Mouse (Mus musculus): ENCODE data around the gene Prokr1.

Gene Prokr1

GRCm38 (mm10) chr6:87567686-87568593 lies 22.6 kb downstream of the Prokr1 start:
- DNase-seq = no peak

- DNase-seq = no peak
Measured at GRCm38 (mm10) chr6:87565166-87565565, 25.4 kb downstream of the Prokr1 start.

GRCm38 (mm10) chr6:87564356-87564755 lies 26.2 kb downstream of the Prokr1 start:
- DNase-seq = no peak

GRCm38 (mm10) chr6:87553724-87554123 lies 36.8 kb downstream of the Prokr1 start:
- no peak for DNase-seq

GRCm38 (mm10) chr6:87552054-87552807 lies 38.3 kb downstream of the Prokr1 start:
- DNase-seq = no peak

GRCm38 (mm10) chr6:87547836-87548235 lies 42.7 kb downstream of the Prokr1 start:
- no peak for DNase-seq

- no peak for DNase-seq
Measured at GRCm38 (mm10) chr6:87547431-87547830, 43.1 kb downstream of the Prokr1 start.

GRCm38 (mm10) chr6:87545331-87546217 lies 45.0 kb downstream of the Prokr1 start:
- no peak for DNase-seq

GRCm38 (mm10) chr6:87542027-87542426 lies 48.5 kb downstream of the Prokr1 start:
- no peak for DNase-seq

GRCm38 (mm10) chr6:87541171-87541571 lies 49.4 kb downstream of the Prokr1 start:
- no peak for DNase-seq

- no peak for DNase-seq
Measured at GRCm38 (mm10) chr6:87538376-87539270, 51.9 kb downstream of the Prokr1 start.

GRCm38 (mm10) chr6:87537678-87538077 lies 52.9 kb downstream of the Prokr1 start:
- DNase-seq = no peak

GRCm38 (mm10) chr6:87536270-87536669 lies 54.3 kb downstream of the Prokr1 start:
- DNase-seq = no peak

GRCm38 (mm10) chr6:87535651-87536050 lies 54.9 kb downstream of the Prokr1 start:
- no peak for DNase-seq

GRCm38 (mm10) chr6:87534855-87535575 lies 55.5 kb downstream of the Prokr1 start:
- no peak for DNase-seq

- no peak for DNase-seq
Measured at GRCm38 (mm10) chr6:87532953-87533710, 57.4 kb downstream of the Prokr1 start, which contains the start of gene Arhgap25. TSS of gene Arhgap25 (minus strand) at chr6:87533259.

GRCm38 (mm10) chr6:87531456-87532015 lies 59.0 kb downstream of the Prokr1 start:
- no peak for DNase-seq

- no peak for DNase-seq
Measured at GRCm38 (mm10) chr6:87530386-87530785, 60.2 kb downstream of the Prokr1 start.
